Mouse (Mus musculus) intestine, embryonic 15.5 days (tissue): ENCODE measurements around the gene Syt7. TPM values are rescaled to one million over a fixed set of nuclear protein-coding genes. Genes with fewer than 3 reads are reported as not detected.

ENCODE experiments used
- ATAC-seq: fragments of 200-750 bp; cut with Nextera tagmentation; 2 replicates; pipeline ENCODE4 v1.8.0; 2017; ENCODE audit warnings: moderate TSS enrichment, moderate library complexity
- H3K27ac ChIP-seq: fragments of 300-500 bp; sonication (generic); 2 replicates; pipeline ENCODE4 v1.5.1; 2015; ENCODE audit warnings: mild to moderate bottlenecking, inconsistent platforms
- H3K27me3 ChIP-seq: fragments of 300-500 bp; sonication (generic); replicated peaks from 2 replicates; pipeline ENCODE4 v1.6.1; 2015; ENCODE audit warnings: inconsistent platforms
- H3K36me3 ChIP-seq: fragments of 300-500 bp; sonication (generic); 2 replicates; pipeline ENCODE4 v1.6.1; 2015; ENCODE audit warnings: inconsistent platforms
- H3K4me1 ChIP-seq: fragments of 300-500 bp; sonication (generic); replicated peaks from 2 replicates; pipeline ENCODE4 v1.6.1; 2015; ENCODE audit warnings: inconsistent platforms
- H3K4me2 ChIP-seq: fragments of 300-500 bp; sonication (generic); replicated peaks from 2 replicates; pipeline ENCODE4 v1.6.1; 2015; ENCODE audit warnings: mild to moderate bottlenecking, inconsistent platforms
- H3K4me3 ChIP-seq: fragments of 300-500 bp; sonication (generic); replicated peaks from 2 replicates; pipeline ENCODE4 v1.5.1; 2015; ENCODE audit warnings: inconsistent platforms
- H3K9ac ChIP-seq: fragments of 300-500 bp; sonication (generic); 2 replicates; pipeline ENCODE4 v1.6.1; 2015; ENCODE audit warnings: inconsistent platforms
- H3K9me3 ChIP-seq: fragments of 300-500 bp; sonication (generic); 2 replicates; pipeline ENCODE4 v1.6.1; 2016; ENCODE audit warnings: inconsistent platforms
- WGBS: fragments of 180-500 bp; shearing (Covaris S2); methylation state at CpG from one replicate; pipeline ENCODE4 v1.1.7; 2015; 5-methylcytosine and 5-hydroxymethylcytosine counted together
- polyA plus RNA-seq: library from polyadenylated mRNA; unstranded; fragments of >200 nt; fragmentation: Nextera tagmentation; extraction: Ambion mirVana; gene quantifications from 2 replicates; pipeline ENCODE4 v1.2.1, GENCODE M21; 2015

Syt7 gene
- polyA plus RNA-seq, 1 experiment from 2014 or later = 1.7 TPM

DNA sequence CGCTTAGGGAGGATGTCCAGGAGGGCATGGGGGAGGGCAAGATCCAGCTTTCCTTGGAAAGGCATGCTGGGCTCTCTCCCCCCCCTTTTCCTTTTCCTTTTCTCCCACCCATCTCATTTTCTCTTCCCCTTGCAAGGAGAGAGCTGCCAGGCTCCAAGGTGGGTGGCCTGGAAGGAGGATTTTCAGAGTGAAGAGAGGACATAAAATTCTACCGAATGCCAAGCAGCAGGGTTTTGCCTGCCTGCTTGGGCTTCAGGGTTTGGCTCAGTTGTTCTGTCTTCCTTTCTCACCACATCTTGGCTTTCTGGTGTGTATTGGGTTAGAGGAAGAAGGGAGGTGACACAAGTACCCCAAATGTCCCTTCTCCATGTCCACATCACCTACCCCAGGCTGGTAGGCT, 16.0 kb downstream of the Syt7 start:
- H3K9me3 ChIP-seq = no peaks in the 10 kb centered on the region
- H3K27me3 ChIP-seq = no peaks in the 10 kb centered on the region
- no peak overlapping the region for H3K9ac ChIP-seq
- H3K36me3 ChIP-seq = no peaks in the 10 kb centered on the region
- H3K4me1 ChIP-seq = no peaks in the 10 kb centered on the region
- no peak overlapping the region for H3K4me2 ChIP-seq
- ATAC-seq = no peak
- H3K4me3 ChIP-seq = no peak overlapping the region
- no peak overlapping the region for H3K27ac ChIP-seq
- 74% methylated on average over 2 of the region's 2 CpGs for WGBS

GRCm38 (mm10) chr19:10413701-10414242, 24.9 kb downstream of the Syt7 start:
- no peaks in the 10 kb centered on the region for H3K36me3 ChIP-seq
- 1% methylated on average over 19 of the region's 19 CpGs for WGBS
- ATAC-seq = peak; percentile 92
- H3K27me3 ChIP-seq = no peaks in the 10 kb centered on the region
- H3K9ac ChIP-seq = no peak overlapping the region
- 0 out of 2 replicates have a peak overlapping the region, but pooled peaks have one; percentile 22 for H3K4me3 ChIP-seq
- H3K4me1 ChIP-seq = peaks cover 9% of the 10 kb centered on the region
- no peak overlapping the region for H3K27ac ChIP-seq
- H3K4me2 ChIP-seq = peak overlapping the region; percentile 54
- H3K9me3 ChIP-seq = no peaks in the 10 kb centered on the region

DNA sequence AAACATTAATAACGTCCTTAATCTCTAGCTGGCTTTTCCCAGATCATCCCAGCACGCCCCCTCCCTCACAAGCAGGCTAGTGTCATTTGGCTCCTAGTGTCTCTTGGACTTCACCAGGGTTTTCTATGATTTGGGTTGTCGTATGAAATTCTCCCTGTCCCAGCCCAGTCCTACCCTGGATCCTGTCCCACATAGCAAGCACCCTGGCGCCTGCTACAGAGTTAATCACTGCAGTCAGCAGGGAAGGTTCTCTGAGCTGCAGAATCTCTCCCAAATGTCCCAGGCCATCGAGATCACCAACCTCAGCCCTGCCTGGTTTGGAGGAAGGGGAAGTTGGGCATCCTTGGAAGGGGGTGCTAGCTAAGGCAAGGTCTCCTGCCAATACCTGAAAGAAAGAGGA, 26.6 kb downstream of the Syt7 start:
- no peak overlapping the region for H3K4me2 ChIP-seq
- H3K9me3 ChIP-seq = no peaks in the 10 kb centered on the region
- H3K27ac ChIP-seq = no peak overlapping the region
- WGBS = 79% methylated on average over 5 of the region's 5 CpGs
- H3K9ac ChIP-seq = no peak overlapping the region
- peaks cover 9% of the 10 kb centered on the region for H3K4me1 ChIP-seq
- no peaks in the 10 kb centered on the region for H3K27me3 ChIP-seq
- H3K4me3 ChIP-seq = no peak overlapping the region
- ATAC-seq = no peak
- no peaks in the 10 kb centered on the region for H3K36me3 ChIP-seq

- Histone ChIP-seq H3K4me1 (peaks cover 10% of the 10 kb centered on the region), H3K27ac (no peak overlapping the region), H3K4me3 (no peak overlapping the region), H3K9ac (no peak overlapping the region), H3K36me3 (no peaks in the 10 kb centered on the region), H3K4me2 (no peak overlapping the region), H3K27me3 (no peaks in the 10 kb centered on the region), H3K9me3 (no peaks in the 10 kb centered on the region)
- no peak for ATAC-seq
- 40% methylated on average over 8 of the region's 8 CpGs for WGBS
These were observed 28.0 kb downstream of the Syt7 start for GRCm38 (mm10) chr19:10416889-10417288.

DNA sequence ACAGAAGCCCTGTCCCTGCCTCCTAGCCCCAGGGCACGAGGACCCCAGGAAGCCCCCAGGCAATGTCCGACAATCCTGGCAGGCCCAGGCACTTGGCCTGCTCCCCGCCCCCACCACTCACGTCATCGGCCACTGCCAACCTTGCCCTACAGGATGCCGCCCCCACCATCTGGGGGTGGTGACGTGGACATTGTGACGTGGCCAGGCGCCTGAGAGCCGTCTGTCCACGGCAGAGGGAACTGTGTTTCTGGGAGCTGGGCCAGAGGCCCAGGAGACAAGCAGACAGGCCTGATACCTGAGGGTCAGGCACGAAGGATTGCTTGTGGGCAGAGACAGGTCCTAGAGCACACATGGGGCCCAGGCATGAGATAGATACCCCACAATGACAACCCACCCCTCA, 28.5 kb downstream of the Syt7 start:
- Histone ChIP-seq H3K4me3 (no peak overlapping the region), H3K9ac (no peak overlapping the region), H3K36me3 (no peaks in the 10 kb centered on the region), H3K27ac (no peak overlapping the region), H3K27me3 (no peaks in the 10 kb centered on the region), H3K9me3 (no peaks in the 10 kb centered on the region), H3K4me2 (no peak overlapping the region), H3K4me1 (peaks cover 16% of the 10 kb centered on the region)
- 77% methylated on average over 12 of the region's 12 CpGs for WGBS
- no peak for ATAC-seq

- Histone ChIP-seq H3K4me1 (peaks cover 45% of the 10 kb centered on the region), H3K4me3 (peak overlapping the region; percentile 30), H3K27ac (no peak overlapping the region), H3K9me3 (no peaks in the 10 kb centered on the region), H3K4me2 (peak overlapping the region; percentile 72), H3K27me3 (no peaks in the 10 kb centered on the region), H3K36me3 (no peaks in the 10 kb centered on the region), H3K9ac (peak overlapping the region; percentile 26)
- ATAC-seq = peak; percentile 36; the same call in 1 of the 2 replicates
- WGBS = 4% methylated on average over 52 of the region's 53 CpGs
These were observed 33.4 kb downstream of the Syt7 start for GRCm38 (mm10) chr19:10421986-10422976.

DNA sequence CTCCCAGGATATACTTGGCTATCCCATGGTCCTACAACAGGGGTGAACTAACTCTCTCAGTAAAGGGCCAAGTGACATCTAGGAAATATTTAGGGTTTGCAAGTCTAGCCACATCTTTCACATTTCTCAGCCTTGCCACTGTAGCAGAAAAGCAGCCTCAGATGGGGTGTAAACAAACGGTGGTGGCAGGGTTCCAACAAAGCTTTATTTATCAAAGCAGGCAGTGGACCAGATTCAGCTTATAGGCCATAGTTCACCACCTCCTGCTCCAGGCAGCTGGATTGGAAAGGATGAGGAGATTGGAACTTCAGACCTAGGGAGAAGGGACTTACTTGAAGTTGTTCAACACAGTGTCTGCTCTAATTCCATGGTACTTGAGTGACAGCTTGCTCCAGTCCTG, 35.9 kb downstream of the Syt7 start:
- peaks cover 54% of the 10 kb centered on the region for H3K4me1 ChIP-seq
- no peak overlapping the region for H3K4me2 ChIP-seq
- no peak overlapping the region for H3K9ac ChIP-seq
- H3K27me3 ChIP-seq = no peaks in the 10 kb centered on the region
- no peaks in the 10 kb centered on the region for H3K36me3 ChIP-seq
- H3K9me3 ChIP-seq = no peaks in the 10 kb centered on the region
- H3K4me3 ChIP-seq = no peak overlapping the region
- 46% methylated on average over 1 of the region's 1 CpGs for WGBS
- no peak overlapping the region for H3K27ac ChIP-seq
- ATAC-seq = no peak

DNA sequence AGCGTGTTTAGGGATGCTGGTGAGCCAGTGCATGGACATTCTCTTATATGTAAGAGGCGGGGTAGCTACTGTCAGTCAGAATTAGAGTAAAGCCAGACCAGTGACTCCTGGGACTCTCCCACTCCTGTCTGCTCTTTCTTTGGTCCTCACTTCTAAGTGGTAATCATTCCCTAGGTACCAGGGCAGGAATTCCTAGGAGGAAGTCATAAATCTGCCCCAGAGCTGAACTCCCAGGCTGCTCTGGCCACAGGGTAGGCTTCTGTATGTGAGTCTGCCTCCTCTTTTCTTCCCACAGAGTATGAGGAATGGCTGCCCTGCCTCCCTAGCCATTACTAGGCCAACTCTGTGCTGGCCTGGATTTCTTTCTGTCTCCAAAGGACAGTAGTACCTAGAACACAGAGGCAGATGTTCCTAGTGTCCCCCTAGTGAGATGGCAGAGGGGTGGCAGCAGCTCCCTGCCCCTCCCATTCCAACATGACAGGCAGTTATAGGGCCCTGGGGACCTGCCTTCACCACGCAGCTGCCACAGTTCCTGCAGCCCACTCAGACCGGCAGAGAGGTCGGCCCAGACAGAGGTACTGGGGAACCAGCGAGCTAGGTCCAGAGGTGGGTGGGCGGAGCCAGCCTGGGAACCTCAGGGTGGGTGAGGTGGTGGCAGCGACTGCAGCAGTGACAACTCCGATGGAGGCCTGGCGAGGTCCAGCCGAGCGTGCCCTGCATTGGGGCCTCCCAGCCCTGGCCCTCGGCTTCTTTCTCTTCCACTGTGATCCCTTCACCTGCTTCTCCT, 36.8 kb downstream of the Syt7 start:
- Histone ChIP-seq H3K4me1 (peaks cover 62% of the 10 kb centered on the region), H3K36me3 (no peaks in the 10 kb centered on the region), H3K9ac (no peak overlapping the region), H3K27ac (no peak overlapping the region), H3K27me3 (no peaks in the 10 kb centered on the region), H3K9me3 (no peaks in the 10 kb centered on the region), H3K4me3 (no peak overlapping the region), H3K4me2 (no peak overlapping the region)
- WGBS = 55% methylated on average over 13 of the region's 13 CpGs
- ATAC-seq = no peak

DNA sequence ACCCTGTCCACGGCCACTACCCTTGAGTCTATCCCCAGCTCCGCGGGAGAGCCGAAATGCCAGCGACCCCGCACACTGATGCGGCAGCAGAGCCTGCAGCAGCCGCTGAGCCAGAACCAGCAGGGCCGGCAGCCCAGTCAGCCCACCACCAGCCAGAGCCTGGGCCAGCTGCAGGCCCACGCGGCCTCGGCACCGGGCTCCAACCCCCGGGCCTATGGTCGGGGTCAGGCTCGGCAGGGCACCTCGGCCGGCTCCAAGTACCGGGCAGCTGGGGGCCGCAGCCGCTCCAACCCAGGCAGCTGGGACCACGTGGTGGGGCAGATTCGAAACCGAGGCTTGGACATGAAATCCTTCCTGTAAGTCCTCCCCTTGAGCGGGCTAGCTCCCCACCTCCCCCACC, 37.4 kb downstream of the Syt7 start:
- Histone ChIP-seq H3K9me3 (no peaks in the 10 kb centered on the region), H3K9ac (no peak overlapping the region), H3K4me1 (peaks cover 68% of the 10 kb centered on the region), H3K4me3 (no peak overlapping the region), H3K36me3 (no peaks in the 10 kb centered on the region), H3K4me2 (peak overlapping the region; percentile 36), H3K27ac (0 out of 2 replicates have a peak overlapping the region, but pooled peaks have one; percentile 73), H3K27me3 (no peaks in the 10 kb centered on the region)
- 44% methylated on average over 25 of the region's 25 CpGs for WGBS
- ATAC-seq = no peak

DNA sequence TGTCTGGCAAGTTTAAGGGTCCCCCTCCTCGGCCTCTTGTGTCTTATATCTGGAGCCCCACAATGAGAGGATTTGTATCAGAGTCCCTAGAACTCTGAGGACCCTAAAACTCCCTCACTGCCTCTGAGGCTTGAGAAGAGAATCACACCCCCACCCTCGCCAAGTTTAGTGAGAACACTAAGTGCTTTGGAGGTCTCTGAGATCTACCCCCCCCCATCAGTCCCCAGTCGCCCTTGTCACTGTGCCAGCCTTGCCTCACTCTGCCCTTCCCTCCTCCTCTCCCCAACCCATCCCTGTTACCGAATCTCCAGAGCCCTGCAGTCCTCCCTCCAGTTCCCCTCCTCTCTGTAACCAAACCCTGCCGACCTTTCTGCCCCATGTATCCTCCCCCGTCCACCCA, 37.9 kb downstream of the Syt7 start:
- Histone ChIP-seq H3K27ac (peak overlapping the region; percentile 73), H3K36me3 (no peaks in the 10 kb centered on the region), H3K4me3 (no peak overlapping the region), H3K27me3 (no peaks in the 10 kb centered on the region), H3K4me1 (peaks cover 69% of the 10 kb centered on the region), H3K9ac (no peak overlapping the region), H3K4me2 (no peak overlapping the region), H3K9me3 (no peaks in the 10 kb centered on the region)
- 38% methylated on average over 6 of the region's 6 CpGs for whole genome bisulfite sequencing
- no peak for ATAC-seq

DNA sequence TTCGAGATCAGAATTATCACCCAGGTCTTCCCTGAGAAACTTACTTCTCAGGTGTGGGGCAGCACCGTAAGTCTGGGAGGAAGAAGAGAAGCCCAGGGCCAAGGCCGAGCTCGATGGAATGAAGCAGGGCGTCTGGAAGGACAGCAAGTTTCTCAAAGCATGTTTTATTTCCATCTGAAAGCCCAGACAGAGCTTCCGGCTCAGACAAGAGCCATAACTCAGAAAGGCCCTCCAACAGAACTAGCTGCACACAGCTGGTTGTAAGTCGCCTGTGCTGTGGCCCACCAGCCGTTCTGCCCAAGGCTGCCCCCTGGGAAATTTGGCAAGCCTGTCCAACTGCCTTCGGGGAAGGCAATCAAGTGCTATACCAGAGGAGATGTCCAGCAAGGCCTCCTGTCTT, 38.5 kb downstream of the Syt7 start:
- no peak for ATAC-seq
- Histone ChIP-seq H3K4me2 (no peak overlapping the region), H3K27ac (peak overlapping the region; percentile 73), H3K4me3 (no peak overlapping the region), H3K9ac (no peak overlapping the region), H3K27me3 (no peaks in the 10 kb centered on the region), H3K9me3 (no peaks in the 10 kb centered on the region), H3K4me1 (peaks cover 64% of the 10 kb centered on the region), H3K36me3 (no peaks in the 10 kb centered on the region)
- WGBS = 36% methylated on average over 9 of the region's 9 CpGs

- Histone ChIP-seq H3K9me3 (no peaks in the 10 kb centered on the region), H3K4me1 (peaks cover 54% of the 10 kb centered on the region), H3K36me3 (no peaks in the 10 kb centered on the region), H3K9ac (no peak overlapping the region), H3K4me3 (no peak overlapping the region), H3K27me3 (no peaks in the 10 kb centered on the region), H3K4me2 (no peak overlapping the region), H3K27ac (no peak overlapping the region)
- ATAC-seq = no peak
- WGBS = 84% methylated on average over 8 of the region's 8 CpGs
These were observed 40.5 kb downstream of the Syt7 start for GRCm38 (mm10) chr19:10429371-10429770.
